Comparison of ENCODE assay signal across 33 mouse cellular contexts in the genomic region with DNA sequence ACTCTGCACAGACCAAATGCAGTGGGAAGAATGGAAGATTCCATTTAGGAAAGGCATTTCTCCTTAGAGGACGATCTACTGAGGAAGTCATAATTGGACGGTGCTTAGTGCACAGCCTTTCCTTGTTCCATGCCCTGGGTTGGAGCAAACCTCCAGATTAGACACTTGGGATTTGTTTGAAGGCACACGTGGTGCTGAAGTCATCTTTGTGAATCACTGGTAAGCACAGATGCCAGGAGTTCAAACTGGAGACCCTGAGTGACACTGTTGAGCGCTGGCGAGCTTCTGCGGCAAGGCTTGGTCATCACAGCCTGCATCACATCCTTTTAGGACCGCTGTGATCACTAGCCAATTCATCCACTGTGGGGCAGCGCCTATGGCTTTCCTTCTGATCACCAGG.
A peak's percentile ranks its signal among the peaks of the same experiment; 100 is the strongest.
DNase-seq lines count a peak whose midpoint lies in the region; ATAC-seq and TF ChIP-seq lines count a peak whose summit lies in the region.
"Had no signal": no experiment of that assay in that cellular context is flagged by ENCODE, and none has a peak within 500 bp of the region (broad histone marks: within the 10 kb centered on the region; RNA-seq: fewer than 3 reads in every experiment).

No protein-coding gene starts in this region.

- no peak overlapping the region for H3K4me2 ChIP-seq in forebrain, embryonic 11.5 days (ENCODE audit: low read depth, low read length, severe bottlenecking)
- H3K4me2 ChIP-seq in forebrain, postnatal 0 days (ENCODE audit: low read depth), result no peak overlapping the region
- H3K4me2 ChIP-seq: embryonic facial prominence, embryonic 12.5 days; forebrain, embryonic 15.5 days; heart, embryonic 11.5 days; hindbrain, embryonic 13.5 days; limb, embryonic 12.5 days; liver, embryonic 15.5 days; lung, embryonic 14.5 days had no signal

- no peaks in the 10 kb centered on the region for H3K27me3 ChIP-seq in forebrain, embryonic 11.5 days (ENCODE audit: control insufficient read depth, insufficient read depth, low read length)
- no peaks in the 10 kb centered on the region for H3K27me3 ChIP-seq in forebrain, postnatal 0 days (ENCODE audit: insufficient read depth, low read length)
- H3K27me3 ChIP-seq: embryonic facial prominence, embryonic 12.5 days; forebrain, embryonic 15.5 days; hindbrain, embryonic 13.5 days; liver, embryonic 15.5 days had no signal

- intact Hi-C loops in left cerebral cortex, postnatal 14 days (cut with DNase I), result no loop called here

- no peak overlapping the region for H3K4me3 ChIP-seq in forebrain, embryonic 11.5 days (ENCODE audit: low read depth, low read length)
- no peak overlapping the region for H3K4me3 ChIP-seq in forebrain, postnatal 0 days (ENCODE audit: low read depth, low read length)
- H3K4me3 ChIP-seq in layer of hippocampus, adult 2 months, result no peak overlapping the region
- H3K4me3 ChIP-seq: embryonic facial prominence, embryonic 12.5 days; forebrain, embryonic 15.5 days; hindbrain, embryonic 13.5 days; limb, embryonic 12.5 days; liver, embryonic 15.5 days had no signal

- no peak for TF ChIP-seq CTCF in forebrain, postnatal 0 days (IDR thresholded peaks at IDR 0.05; ENCODE audit: low read depth)
- TF ChIP-seq CTCF in layer of hippocampus, adult 2 months (conservative IDR thresholded peaks at IDR 0.05), result peak; percentile 32

- H3K36me3 ChIP-seq in forebrain, embryonic 11.5 days (ENCODE audit: control insufficient read depth, insufficient read depth, low read length), result no peaks in the 10 kb centered on the region
- H3K36me3 ChIP-seq in forebrain, postnatal 0 days (ENCODE audit: insufficient read depth), result no peaks in the 10 kb centered on the region
- H3K36me3 ChIP-seq: embryonic facial prominence, embryonic 12.5 days; forebrain, embryonic 15.5 days; hindbrain, embryonic 13.5 days; limb, embryonic 12.5 days; liver, embryonic 15.5 days had no signal

- no peak overlapping the region for H3K9ac ChIP-seq in forebrain, embryonic 11.5 days (ENCODE audit: low read length)
- no peak overlapping the region for H3K9ac ChIP-seq in forebrain, postnatal 0 days
- H3K9ac ChIP-seq: embryonic facial prominence, embryonic 12.5 days; forebrain, embryonic 15.5 days; hindbrain, embryonic 13.5 days; limb, embryonic 12.5 days; liver, embryonic 15.5 days; lung, embryonic 14.5 days had no signal

- no peak for ATAC-seq in forebrain, embryonic 11.5 days (replicated peaks; ENCODE audit: low FRiP score)
- no peak for ATAC-seq in forebrain, postnatal 0 days
- ATAC-seq: CD4-positive, CD25-positive, alpha-beta regulatory T cell, adult 4 months; forebrain, embryonic 15.5 days; intestine, embryonic 16.5 days had no signal

- WGBS in forebrain, embryonic 11.5 days, result 90% methylated on average over 8 of the region's 8 CpGs
- WGBS in forebrain, postnatal 0 days, result 93% methylated on average over 8 of the region's 8 CpGs

- H3K9me3 ChIP-seq in forebrain, embryonic 11.5 days (ENCODE audit: control insufficient read depth, low read length), result no peaks in the 10 kb centered on the region
- H3K9me3 ChIP-seq in forebrain, postnatal 0 days (ENCODE audit: low read length), result no peaks in the 10 kb centered on the region
- H3K9me3 ChIP-seq: embryonic facial prominence, embryonic 12.5 days; forebrain, embryonic 15.5 days; hindbrain, embryonic 13.5 days; limb, embryonic 12.5 days; liver, embryonic 15.5 days had no signal

- peaks cover 9% of the 10 kb centered on the region; the same call in 1 of the 2 replicates for H3K4me1 ChIP-seq in forebrain, embryonic 11.5 days (replicated peaks; ENCODE audit: control insufficient read depth, insufficient read depth, low read length)
- H3K4me1 ChIP-seq in forebrain, postnatal 0 days (ENCODE audit: insufficient read depth), result peaks cover 3% of the 10 kb centered on the region; the same call in 1 of the 2 replicates
- H3K4me1 ChIP-seq: liver, embryonic 15.5 days had no signal

- DNase-seq in forebrain, embryonic 11.5 days (ENCODE audit: low spot score), result peak; percentile 20
- DNase-seq in forebrain, postnatal 0 days, result no peak
- DNase-seq in layer of hippocampus, adult 2 months (ENCODE audit: low spot score in 2 of 2), result peak in 1 of 2 experiments; percentile 38
- no peak for DNase-seq in layer of hippocampus, postnatal 14 days (ENCODE audit: low spot score in 2 of 2)
- DNase-seq in left cerebral cortex, adult 9 months (ENCODE audit: low spot score in 2 of 2), result peak; percentile 31 to 37
- DNase-seq in left cerebral cortex, postnatal 14 days (ENCODE audit: low spot score in 2 of 2), result no peak
- DNase-seq in telencephalon, adult 2 months (ENCODE audit: low read depth, low spot score), result peak; percentile 81
- DNase-seq: adrenal gland, adult 2 months; adrenal gland, postnatal 36 days; cerebellum, adult 11 months; cerebellum, postnatal 25 days; embryo, embryonic 11 days; gastrocnemius, postnatal 25 days; heart, adult 18-20 months; heart, postnatal 4 days; kidney, adult 8-10 months; kidney, postnatal 4 days; lung, embryonic 14.5 days; lung, postnatal 14 days; midbrain, embryonic 14.5 days; retina, postnatal 1 day; spleen, adult 18-20 months; thymus, adult 18-20 months; thymus, postnatal 25 days had no signal

- H3K27ac ChIP-seq in forebrain, embryonic 11.5 days (ENCODE audit: low read depth, low read length), result no peak overlapping the region
- H3K27ac ChIP-seq in forebrain, postnatal 0 days (ENCODE audit: low read depth, low read length), result no peak overlapping the region
- H3K27ac ChIP-seq in layer of hippocampus, adult 2 months, result peak overlapping the region; percentile 76
- H3K27ac ChIP-seq: embryonic facial prominence, embryonic 12.5 days; forebrain, embryonic 15.5 days; hindbrain, embryonic 13.5 days; kidney, postnatal 0 days; limb, embryonic 12.5 days; liver, embryonic 15.5 days had no signal

Comparison
In these comparisons a context has a peak if more than half of its experiments do, and no peak if none do; other contexts are left out.
1. DNase-seq: peak in forebrain, embryonic 11.5 days (single experiment), left cerebral cortex, adult 9 months (2 of 2) and telencephalon, adult 2 months (single experiment); none in forebrain, postnatal 0 days (single experiment), layer of hippocampus, postnatal 14 days (0 of 2) and left cerebral cortex, postnatal 14 days (0 of 2).